28 mouse cellular contexts compared by ENCODE assay signal in the genomic region with DNA sequence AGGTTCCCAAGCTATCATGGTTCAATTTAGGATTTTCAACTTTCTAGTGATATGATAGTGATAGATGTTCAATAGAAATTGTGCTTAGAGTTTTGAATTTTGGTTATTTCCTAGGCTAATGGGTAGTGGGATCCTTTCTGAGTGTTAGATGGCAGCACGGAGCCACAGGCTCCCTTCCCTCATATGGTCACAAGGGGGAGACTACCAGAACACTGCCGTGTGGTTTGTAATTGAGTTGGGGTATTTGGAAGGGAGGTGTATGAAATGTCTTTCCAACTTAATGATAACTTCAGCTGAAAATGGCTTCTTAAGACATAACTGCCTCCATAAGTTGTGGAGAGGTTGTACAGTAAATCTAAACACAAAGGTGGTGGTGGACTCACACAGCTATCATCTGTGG. TPM values are rescaled to one million over a fixed set of nuclear protein-coding genes. Genes with fewer than 3 reads are reported as not detected.
DNase-seq lines count a peak whose midpoint lies in the region; ATAC-seq and TF ChIP-seq lines count a peak whose summit lies in the region.
"Had no signal": no experiment of that assay in that cellular context is flagged by ENCODE, and none has a peak within 500 bp of the region (broad histone marks: within the 10 kb centered on the region; RNA-seq: fewer than 3 reads in every experiment).

No protein-coding gene starts in this region.

- no peak for DNase-seq in heart, postnatal 0 days (ENCODE audit: low spot score)
- no peak for DNase-seq in heart, postnatal 10 days
- no peak for DNase-seq in layer of hippocampus, adult 2 months (ENCODE audit: low spot score in 2 of 2)
- DNase-seq in layer of hippocampus, adult 18-20 months (ENCODE audit: low spot score in 2 of 2): no peak
- peak; percentile 44 for DNase-seq in midbrain, embryonic 11.5 days (ENCODE audit: low spot score, missing footprints)
- DNase-seq in brain, embryonic 14.5 days (ENCODE audit: low read depth): no peak
- no peak for DNase-seq in urinary bladder, postnatal 4 days (ENCODE audit: low spot score in 2 of 2)
- DNase-seq: adrenal gland, adult 2 months; adrenal gland, postnatal 25 days; cerebellum, adult 2 months; cerebellum, postnatal 14 days; embryo, embryonic 11 days; gastrocnemius, postnatal 10 days; heart, adult 18-20 months; heart, postnatal 4 days had no signal

- H3K36me3 ChIP-seq in heart, postnatal 0 days (replicated peaks; ENCODE audit: control insufficient read depth, insufficient read depth, low read length): peaks cover 52% of the 10 kb centered on the region
- H3K36me3 ChIP-seq in midbrain, embryonic 11.5 days (ENCODE audit: control insufficient read depth, insufficient read depth, low read length): peaks cover 15% of the 10 kb centered on the region; the same call in 1 of the 2 replicates
- H3K36me3 ChIP-seq in midbrain, embryonic 13.5 days: peaks cover 73% of the 10 kb centered on the region

- H3K4me2 ChIP-seq in heart, postnatal 0 days (ENCODE audit: low read depth, low read length): no peak overlapping the region
- no peak overlapping the region for H3K4me2 ChIP-seq in midbrain, embryonic 11.5 days
- no peak overlapping the region for H3K4me2 ChIP-seq in midbrain, embryonic 13.5 days (replicated peaks)
- H3K4me2 ChIP-seq: embryonic facial prominence, embryonic 15.5 days; forebrain, embryonic 15.5 days; heart, embryonic 11.5 days; heart, embryonic 15.5 days; hindbrain, embryonic 12.5 days had no signal

- WGBS in heart, postnatal 0 days: 69% methylated on average over 2 of the region's 2 CpGs
- WGBS in midbrain, embryonic 11.5 days: 68% methylated on average over 2 of the region's 2 CpGs
- WGBS in midbrain, embryonic 13.5 days: 76% methylated on average over 2 of the region's 2 CpGs

- no peak for ATAC-seq in heart, postnatal 0 days (ENCODE audit: insufficient read depth, low read depth)
- ATAC-seq in midbrain, embryonic 11.5 days (ENCODE audit: low FRiP score): no peak
- no peak for ATAC-seq in midbrain, embryonic 13.5 days
- ATAC-seq: forebrain, embryonic 15.5 days had no signal

- intact Hi-C loops in heart, postnatal 10 days (cut with DNase I): no loop called here

- no peak overlapping the region for H3K27ac ChIP-seq in heart, postnatal 0 days (ENCODE audit: low read depth)
- no peak overlapping the region for H3K27ac ChIP-seq in layer of hippocampus, adult 2 months
- H3K27ac ChIP-seq in midbrain, embryonic 11.5 days (ENCODE audit: low read depth, low read length): no peak overlapping the region
- no peak overlapping the region for H3K27ac ChIP-seq in midbrain, embryonic 13.5 days
- H3K27ac ChIP-seq: embryonic facial prominence, embryonic 15.5 days; forebrain, embryonic 10.5 days; forebrain, embryonic 15.5 days; heart, embryonic 15.5 days; hindbrain, embryonic 12.5 days had no signal

- TF ChIP-seq EP300 in heart, postnatal 0 days (IDR thresholded peaks at IDR 0.05; ENCODE audit: low read depth): no peak

- peak; percentile 10; the same call in 1 of the 2 replicates for TF ChIP-seq CTCF in heart, postnatal 0 days (IDR thresholded peaks at IDR 0.05; ENCODE audit: low read depth)
- TF ChIP-seq CTCF in layer of hippocampus, adult 2 months (conservative IDR thresholded peaks at IDR 0.05): peak; percentile 62
- TF ChIP-seq CTCF in brain, embryonic 14.5 days (IDR thresholded peaks at IDR 0.05; ENCODE audit: borderline replicate concordance, extremely low read depth, insufficient read depth, insufficient read length): peak; percentile 16; the same call in 1 of the 2 replicates

- H3K4me3 ChIP-seq in heart, postnatal 0 days (ENCODE audit: low read depth, low read length): no peak overlapping the region
- no peak overlapping the region for H3K4me3 ChIP-seq in layer of hippocampus, adult 2 months
- H3K4me3 ChIP-seq in midbrain, embryonic 11.5 days (ENCODE audit: low read depth, low read length): no peak overlapping the region
- no peak overlapping the region for H3K4me3 ChIP-seq in midbrain, embryonic 13.5 days (replicated peaks)
- H3K4me3 ChIP-seq: embryonic facial prominence, embryonic 15.5 days; erythroblast, embryonic 14.5 days; forebrain, embryonic 10.5 days; forebrain, embryonic 15.5 days; heart, embryonic 15.5 days; hindbrain, embryonic 12.5 days had no signal

- peaks cover 4% of the 10 kb centered on the region; the same call in 1 of the 2 replicates for H3K4me1 ChIP-seq in heart, postnatal 0 days (ENCODE audit: control insufficient read depth, insufficient read depth)
- 0 out of 2 replicates have a peak, but pooled peaks cover 2% of the 10 kb centered on the region for H3K4me1 ChIP-seq in midbrain, embryonic 11.5 days (ENCODE audit: control insufficient read depth, insufficient read depth, low read length)
- H3K4me1 ChIP-seq in midbrain, embryonic 13.5 days (replicated peaks): peaks cover 7% of the 10 kb centered on the region
- H3K4me1 ChIP-seq: hindbrain, embryonic 12.5 days had no signal

- TF ChIP-seq POLR2A in brain, embryonic 14.5 days (IDR thresholded peaks at IDR 0.05; ENCODE audit: borderline replicate concordance, extremely low read depth, insufficient read depth, insufficient read length, poor library complexity, severe bottlenecking): no peak

- no peaks in the 10 kb centered on the region for H3K27me3 ChIP-seq in heart, postnatal 0 days (ENCODE audit: control insufficient read depth, insufficient read depth, low read length)
- no peaks in the 10 kb centered on the region for H3K27me3 ChIP-seq in midbrain, embryonic 11.5 days (ENCODE audit: control insufficient read depth, insufficient read depth, low read length)
- no peaks in the 10 kb centered on the region for H3K27me3 ChIP-seq in midbrain, embryonic 13.5 days
- H3K27me3 ChIP-seq: CH12.LX; embryonic facial prominence, embryonic 15.5 days; forebrain, embryonic 15.5 days; heart, embryonic 15.5 days; hindbrain, embryonic 12.5 days had no signal

- no peaks in the 10 kb centered on the region for H3K9me3 ChIP-seq in heart, postnatal 0 days (replicated peaks; ENCODE audit: control insufficient read depth, low read length)
- H3K9me3 ChIP-seq in midbrain, embryonic 11.5 days (ENCODE audit: control insufficient read depth, low read length): no peaks in the 10 kb centered on the region
- H3K9me3 ChIP-seq in midbrain, embryonic 13.5 days: no peaks in the 10 kb centered on the region
- H3K9me3 ChIP-seq: embryonic facial prominence, embryonic 15.5 days; forebrain, embryonic 10.5 days; forebrain, embryonic 15.5 days; heart, embryonic 15.5 days; hindbrain, embryonic 12.5 days had no signal

- H3K9ac ChIP-seq in heart, postnatal 0 days (replicated peaks; ENCODE audit: low read depth, low read length): no peak overlapping the region
- no peak overlapping the region for H3K9ac ChIP-seq in midbrain, embryonic 11.5 days (ENCODE audit: low read length)
- no peak overlapping the region for H3K9ac ChIP-seq in midbrain, embryonic 13.5 days (replicated peaks)
- H3K9ac ChIP-seq: embryonic facial prominence, embryonic 15.5 days; forebrain, embryonic 15.5 days; heart, embryonic 15.5 days; hindbrain, embryonic 12.5 days had no signal

RNA-seq across cellular contexts. Expression of a gene that starts 2.9 kb away (rescaled TPM):
- 34.7 and 45.6 TPM in 2 replicates for total RNA-seq in heart, postnatal 0 days (2014; rRNA removed; ENCODE audit: low replicate concordance)
- 30.6 and 32.9 TPM in 2 replicates for polyA plus RNA-seq in heart, postnatal 0 days (2015; fragmentation: Nextera tagmentation; extraction: Ambion mirVana)
- 10 to 100 TPM; 20.3 to 20.8 TPM for total RNA-seq in heart, postnatal 10 days (2021)
- 10 to 100 TPM; 27.5 to 30.9 TPM for total RNA-seq in layer of hippocampus, adult 2 months (2021)
- 10 to 100 TPM; 24.7 to 27.8 TPM for total RNA-seq in layer of hippocampus, adult 18-20 months (2021)
- polyA plus RNA-seq in midbrain, embryonic 11.5 days (2014; fragmentation: Nextera tagmentation; extraction: Ambion mirVana): 16.1 TPM in 2 replicates
- polyA plus RNA-seq in midbrain, embryonic 13.5 days (2015; fragmentation: Nextera tagmentation; extraction: Ambion mirVana): 35.5 and 38.4 TPM in 2 replicates
- 35.8 and 39.8 TPM in 2 replicates for polyA plus RNA-seq in brain, embryonic 14.5 days (2012; rRNA removed)

RNA-seq across cellular contexts. Expression of a gene that starts 2.9 kb away (rescaled TPM):
- 2.1 and 13.1 TPM in 2 replicates for total RNA-seq in heart, postnatal 0 days (2014; rRNA removed; ENCODE audit: low replicate concordance)
- polyA plus RNA-seq in heart, postnatal 0 days (2015; fragmentation: Nextera tagmentation; extraction: Ambion mirVana): not detected in 2 replicates
- 1 to 10 TPM; 1.2 to 1.5 TPM for total RNA-seq in heart, postnatal 10 days (2021)
- 10 to 100 TPM in 1 of 2 experiments, 1 to 10 TPM in 1; 1.4 to 10.7 TPM for total RNA-seq in layer of hippocampus, adult 2 months (2021)
- total RNA-seq in layer of hippocampus, adult 18-20 months (2021): 1 to 10 TPM; 6.6 to 7.2 TPM
- not detected in 2 replicates for polyA plus RNA-seq in midbrain, embryonic 11.5 days (2014; fragmentation: Nextera tagmentation; extraction: Ambion mirVana)
- polyA plus RNA-seq in midbrain, embryonic 13.5 days (2015; fragmentation: Nextera tagmentation; extraction: Ambion mirVana): 0.23 TPM in 1 of 2 replicates, not detected in the other
- polyA plus RNA-seq in brain, embryonic 14.5 days (2012; rRNA removed): 1.4 TPM in 1 of 2 replicates, not detected in the other
- total RNA-seq: common myeloid progenitor, adult 5-6 weeks; ES-E14 had no signal
- polyA plus RNA-seq: embryonic facial prominence, embryonic 11.5 days; embryonic facial prominence, embryonic 15.5 days; erythroblast, embryonic 14.5 days; forebrain, embryonic 10.5 days; forebrain, embryonic 15.5 days; frontal cortex, adult 2 months; heart, embryonic 11.5 days; heart, embryonic 15.5 days; hindbrain, embryonic 12.5 days had no signal

RNA-seq across cellular contexts. Expression of a gene that starts 21.7 kb away (rescaled TPM):
- 16.3 and 25.7 TPM in 2 replicates for total RNA-seq in heart, postnatal 0 days (2014; rRNA removed; ENCODE audit: low replicate concordance)
- 10.3 and 12.1 TPM in 2 replicates for polyA plus RNA-seq in heart, postnatal 0 days (2015; fragmentation: Nextera tagmentation; extraction: Ambion mirVana)
- 1 to 10 TPM; 8.6 to 9.9 TPM for total RNA-seq in heart, postnatal 10 days (2021)
- 1 to 10 TPM; 2.3 to 2.8 TPM for total RNA-seq in layer of hippocampus, adult 2 months (2021)
- total RNA-seq in layer of hippocampus, adult 18-20 months (2021): 1 to 10 TPM; 2.0 to 2.2 TPM
- 58.1 and 61.7 TPM in 2 replicates for polyA plus RNA-seq in midbrain, embryonic 11.5 days (2014; fragmentation: Nextera tagmentation; extraction: Ambion mirVana)
- 17.4 and 18.5 TPM in 2 replicates for polyA plus RNA-seq in midbrain, embryonic 13.5 days (2015; fragmentation: Nextera tagmentation; extraction: Ambion mirVana)
- polyA plus RNA-seq in brain, embryonic 14.5 days (2012; rRNA removed): 17.7 and 34.0 TPM in 2 replicates

RNA-seq across cellular contexts. Expression of a gene that starts 21.9 kb away (rescaled TPM):
- total RNA-seq in heart, postnatal 0 days (2014; rRNA removed; ENCODE audit: low replicate concordance): 31.5 and 62.7 TPM in 2 replicates
- 70.2 and 74.4 TPM in 2 replicates for polyA plus RNA-seq in heart, postnatal 0 days (2015; fragmentation: Nextera tagmentation; extraction: Ambion mirVana)
- total RNA-seq in heart, postnatal 10 days (2021): 10 to 100 TPM; 65.5 to 69.2 TPM
- total RNA-seq in layer of hippocampus, adult 2 months (2021): 100 to 1,000 TPM; 111 TPM
- 10 to 100 TPM; 97.5 to 98.3 TPM for total RNA-seq in layer of hippocampus, adult 18-20 months (2021)
- 72.2 and 87.9 TPM in 2 replicates for polyA plus RNA-seq in midbrain, embryonic 11.5 days (2014; fragmentation: Nextera tagmentation; extraction: Ambion mirVana)
- 112 and 121 TPM in 2 replicates for polyA plus RNA-seq in midbrain, embryonic 13.5 days (2015; fragmentation: Nextera tagmentation; extraction: Ambion mirVana)
- 64.1 and 68.2 TPM in 2 replicates for polyA plus RNA-seq in brain, embryonic 14.5 days (2012; rRNA removed)

RNA-seq across cellular contexts. Expression of a gene that starts 43.2 kb away (rescaled TPM):
- 10.1 and 24.9 TPM in 2 replicates for total RNA-seq in heart, postnatal 0 days (2014; rRNA removed; ENCODE audit: low replicate concordance)
- polyA plus RNA-seq in heart, postnatal 0 days (2015; fragmentation: Nextera tagmentation; extraction: Ambion mirVana): 83.7 and 87.1 TPM in 2 replicates
- total RNA-seq in heart, postnatal 10 days (2021): 10 to 100 TPM; 57.0 to 60.1 TPM
- total RNA-seq in layer of hippocampus, adult 2 months (2021): 10 to 100 TPM; 28.3 to 31.7 TPM
- 10 to 100 TPM; 33.7 to 35.0 TPM for total RNA-seq in layer of hippocampus, adult 18-20 months (2021)
- 86.4 and 92.8 TPM in 2 replicates for polyA plus RNA-seq in midbrain, embryonic 11.5 days (2014; fragmentation: Nextera tagmentation; extraction: Ambion mirVana)
- polyA plus RNA-seq in midbrain, embryonic 13.5 days (2015; fragmentation: Nextera tagmentation; extraction: Ambion mirVana): 70.2 and 74.3 TPM in 2 replicates
- polyA plus RNA-seq in brain, embryonic 14.5 days (2012; rRNA removed): 17.1 and 21.4 TPM in 2 replicates

Comparison
In these comparisons a context has a peak if more than half of its experiments do, and no peak if none do; other contexts are left out.
1. CTCF ChIP-seq: peak in every context shown above with its lines; median percentile 62 in layer of hippocampus, adult 2 months; 16 in brain, embryonic 14.5 days; 10 in heart, postnatal 0 days.